Mouse (Mus musculus) Patski (cell line): ENCODE measurements around the gene Tmem130. TPM values are rescaled to one million over a fixed set of nuclear protein-coding genes. Genes with fewer than 3 reads are reported as not detected.
A peak's percentile ranks its signal among the peaks of the same experiment; 100 is the strongest.
"Not testable (repeated sequence)": the region's sequence is repeated elsewhere in the genome, so short reads cannot be mapped to it uniquely, and the experiment has no call there.

Experiments used
- ATAC-seq: fragments of 100-300 bp; one replicate; pipeline ENCODE4 v1.8.0; 2021
- CTCF ChIA-PET: fragments of 350-600 bp; sonication (Branson Sonifier 250); formaldehyde crosslinking; loops from one replicate; lab custom pipeline; 2022; ENCODE audit warnings: inconsistent platforms; lab: Charles Lee
- POLR2A ChIA-PET: fragments of 350-600 bp; sonication (Branson Sonifier 250); formaldehyde crosslinking; loops from one replicate; lab custom pipeline; 2022; ENCODE audit warnings: antibody characterized with exemption, inconsistent platforms; lab: Charles Lee
- DNase-seq: peaks from one replicate; pipeline ENCODE4 v3.0.0-alpha.2; 2011; ENCODE audit warnings: low read depth, low spot score
- H3K27me3 ChIP-seq: fragments of 371-371 bp; one replicate; pipeline ENCODE4 v1.5.1; 2021
- CTCF ChIP-seq: fragments of 100-300 bp; IDR thresholded peaks from one replicate; pipeline ENCODE4 v1.5.1; 2021
- in situ Hi-C: fragments of 300-500 bp; cut with MboI; formaldehyde crosslinking; loops from 3 replicates; pipeline ENCODE4 v1.11.1; 2018; ENCODE audit warnings: low pct_unique_long_range_greater_than_20kb, mixed read lengths
- polyA plus RNA-seq: library from polyadenylated mRNA; unstranded; gene quantifications from one replicate; pipeline ENCODE4 v1.2.3, GENCODE M21; 2021

Tmem130 gene
- polyA plus RNA-seq, 1 experiment from 2014 or later, result 0.09 TPM

GRCm38 (mm10) chr5:144769067-144769482 lies 7.5 kb upstream of the Tmem130 start:
- in situ Hi-C loops, result no loop called here
- no peak for TF ChIP-seq CTCF
- CTCF ChIA-PET, result interaction anchor here (0.6 to 2.1 kb wide), 9 partner anchors 8 to 647 kb away, joined by 3 to 17 read pairs (median 6); no protein-coding TSS in a partner anchor
- ATAC-seq, result peak; percentile 9
- peaks cover 4% of the 10 kb centered on the region for H3K27me3 ChIP-seq
- no peak for DNase-seq
- POLR2A ChIA-PET, result no interaction called here

DNA sequence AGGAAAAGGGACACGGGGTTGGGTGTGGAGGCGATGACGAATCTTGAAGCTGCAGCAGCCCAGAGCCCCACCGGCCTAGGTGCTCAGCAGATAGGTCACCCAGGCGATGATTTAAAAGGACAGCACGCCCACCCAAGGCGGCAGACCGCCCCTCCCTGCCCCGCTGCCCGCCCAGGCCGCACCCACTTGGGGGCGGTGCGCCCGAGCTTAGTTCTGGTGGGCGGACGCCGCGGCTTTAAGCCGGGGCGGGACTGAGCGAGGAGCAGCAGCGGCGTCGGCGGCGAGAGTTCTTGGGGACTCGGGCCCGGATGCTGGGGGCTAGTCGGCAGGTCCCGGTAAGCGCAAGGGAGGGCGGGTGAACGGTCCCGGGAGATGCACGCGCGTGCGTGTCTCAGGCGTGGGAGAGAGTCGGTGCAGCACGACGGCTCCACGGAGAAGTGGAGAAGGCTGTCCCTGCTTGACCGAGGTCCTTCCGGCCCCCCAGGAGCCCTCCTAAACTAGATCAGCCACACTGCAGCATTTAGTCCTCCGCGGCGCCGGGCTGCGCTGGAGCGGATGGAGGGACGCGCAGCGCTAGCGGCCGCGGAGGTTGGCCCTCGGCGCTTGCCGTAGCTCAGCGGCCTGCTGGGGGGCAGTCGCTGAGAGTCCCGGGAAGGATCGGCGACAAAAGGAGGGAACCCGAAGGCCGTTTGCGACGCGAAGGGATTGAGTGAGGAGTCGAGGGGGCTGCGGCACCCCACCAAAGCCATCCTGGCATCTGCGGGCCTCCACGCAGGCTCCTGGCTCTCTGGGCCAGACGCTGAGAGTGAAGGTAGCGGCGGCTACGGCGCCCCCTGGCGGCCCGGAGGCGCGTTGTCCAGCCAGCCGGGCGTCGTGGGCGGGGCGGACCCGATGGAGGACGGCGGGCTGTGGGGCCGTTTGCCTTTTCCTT lies 6.6 kb upstream of the Tmem130 start:
- peak; percentile 100 for TF ChIP-seq CTCF
- ChIA-PET CTCF (interaction anchor here (1.0 to 2.1 kb wide), 8 partner anchors 9 to 646 kb away, joined by 3 to 17 read pairs (median 6); no protein-coding TSS in a partner anchor), POLR2A (interaction anchor here (1.4 kb wide), 1 partner anchor 15 kb away, joined by 3 read pairs; no protein-coding TSS in a partner anchor)
- DNase-seq (peak; percentile 82), ATAC-seq (peak; percentile 95)
- peaks cover 7% of the 10 kb centered on the region for H3K27me3 ChIP-seq
- in situ Hi-C loops, result no loop called here

GRCm38 (mm10) chr5:144767106-144767798 lies 5.6 kb upstream of the Tmem130 start, which contains the start of gene Trrap:
Gene Trrap (plus strand): TSS chr5:144767732.
- ATAC-seq, in situ Hi-C loops, H3K27me3 ChIP-seq, DNase-seq: not testable (repeated sequence)
- CTCF ChIA-PET, result interaction anchor here (1.5 to 2.1 kb wide), 3 partner anchors 10 to 19 kb away, joined by 3 to 11 read pairs (median 6); no protein-coding TSS in a partner anchor
- POLR2A ChIA-PET, result interaction anchor here (1.4 kb wide), 1 partner anchor 16 kb away, joined by 3 read pairs; no protein-coding TSS in a partner anchor

DNA sequence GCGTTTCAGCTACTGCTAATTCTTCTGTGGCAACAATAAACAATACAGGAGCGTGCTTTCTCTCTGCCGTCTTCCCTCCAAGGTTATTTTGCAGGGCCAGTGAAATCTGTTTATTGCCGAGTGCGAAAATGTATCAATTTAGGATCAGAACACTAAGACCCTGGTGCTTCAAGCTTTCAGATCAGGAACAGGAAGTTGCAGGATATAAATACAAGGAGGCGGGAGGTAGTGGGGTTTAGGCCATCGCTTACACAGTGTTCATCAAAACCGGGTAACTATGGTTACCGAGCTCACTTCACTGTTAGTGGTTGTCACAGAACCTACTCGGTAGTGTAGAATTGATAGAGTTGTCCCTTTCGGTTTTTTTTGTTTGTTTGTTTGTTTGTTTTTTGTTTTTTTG lies 5.0 kb upstream of the Tmem130 start:
- CTCF ChIA-PET, result interaction anchor here (1.5 kb wide), 1 partner anchor 14 kb away, joined by 3 read pairs; no protein-coding TSS in a partner anchor
- H3K27me3 ChIP-seq, result peaks cover 12% of the 10 kb centered on the region
- ATAC-seq, result no peak
- DNase-seq, result no peak
- POLR2A ChIA-PET, result interaction anchor here (0.6 kb wide), 1 partner anchor 187 kb away, joined by 3 read pairs; no protein-coding TSS in a partner anchor
- no peak for TF ChIP-seq CTCF
- in situ Hi-C loops, result no loop called here

GRCm38 (mm10) chr5:144766026-144766425 lies 4.4 kb upstream of the Tmem130 start:
- no peak for DNase-seq
- in situ Hi-C loops, result no loop called here
- TF ChIP-seq CTCF, result no peak
- peaks cover 17% of the 10 kb centered on the region for H3K27me3 ChIP-seq
- ChIA-PET POLR2A (interaction anchor here (0.6 kb wide), 1 partner anchor 188 kb away, joined by 3 read pairs; no protein-coding TSS in a partner anchor), CTCF (interaction anchor here (1.5 kb wide), 1 partner anchor 13 kb away, joined by 3 read pairs; no protein-coding TSS in a partner anchor)
- ATAC-seq, result no peak

GRCm38 (mm10) chr5:144758422-144758821 lies 3.2 kb downstream of the Tmem130 start:
- ChIA-PET POLR2A (no interaction called here), CTCF (interaction anchor here (2.8 kb wide), 1 partner anchor 10 kb away, joined by 11 read pairs; the partner anchor contains the start of gene Trrap)
- no peak for TF ChIP-seq CTCF
- in situ Hi-C loops, result no loop called here
- DNase-seq (no peak), ATAC-seq (no peak)
- peaks cover 13% of the 10 kb centered on the region for H3K27me3 ChIP-seq

DNA sequence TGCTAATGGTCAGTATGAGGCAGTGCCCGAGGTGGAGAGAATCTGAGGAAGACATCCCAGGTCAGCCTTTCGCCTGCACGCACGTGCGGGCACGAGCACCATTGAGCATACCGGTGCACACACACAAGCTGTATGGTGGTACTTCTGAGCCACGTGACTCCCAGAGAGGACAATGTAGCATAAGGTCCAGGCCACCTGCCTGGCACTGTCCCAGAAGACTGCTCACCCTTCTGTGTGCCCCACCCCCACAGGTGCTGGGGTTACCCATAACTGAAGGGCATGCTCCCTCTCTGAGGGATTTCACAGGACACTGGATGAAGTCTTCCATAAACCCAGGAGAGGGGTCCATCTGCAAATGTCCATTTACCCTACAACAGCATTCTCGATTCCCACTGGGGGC lies 4.2 kb downstream of the Tmem130 start:
- POLR2A ChIA-PET, result no interaction called here
- CTCF ChIA-PET, result interaction anchor here (2.8 kb wide), 1 partner anchor 11 kb away, joined by 11 read pairs; the partner anchor contains the start of gene Trrap
- no peak for TF ChIP-seq CTCF
- in situ Hi-C loops, result no loop called here
- no peak for DNase-seq
- no peak for ATAC-seq
- H3K27me3 ChIP-seq, result peaks cover 9% of the 10 kb centered on the region

DNA sequence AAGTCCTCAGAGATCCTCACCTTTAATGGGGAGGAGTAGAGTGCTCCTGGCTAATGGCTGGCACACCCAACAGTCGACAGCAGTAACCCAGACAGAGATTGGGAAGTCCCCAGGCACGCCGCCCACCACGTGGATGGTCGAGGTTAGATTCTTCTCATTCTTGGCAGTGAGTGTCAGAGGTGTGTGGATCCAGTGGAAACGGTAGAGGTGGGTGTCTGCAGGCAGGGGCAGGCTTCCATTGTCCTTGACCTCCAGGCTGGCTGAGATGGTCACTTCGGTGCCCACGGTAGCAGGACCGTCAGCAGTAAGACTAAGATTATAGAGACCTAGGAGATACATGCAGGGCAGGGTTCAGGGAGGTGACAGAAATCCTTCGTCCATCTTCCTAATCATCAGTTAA lies 6.4 kb downstream of the Tmem130 start:
- DNase-seq (no peak), ATAC-seq (no peak)
- TF ChIP-seq CTCF, result no peak
- in situ Hi-C loops, result no loop called here
- H3K27me3 ChIP-seq, result no peaks in the 10 kb centered on the region
- ChIA-PET CTCF (interaction anchor here (1.0 kb wide), 1 partner anchor 14 kb away, joined by 4 read pairs; no protein-coding TSS in a partner anchor), POLR2A (no interaction called here)

- CTCF ChIA-PET, result interaction anchor here (1.0 to 1.3 kb wide), 2 partner anchors 10 to 13 kb away, joined by 3 to 6 read pairs; no protein-coding TSS in a partner anchor
- ATAC-seq (no peak), DNase-seq (no peak)
- POLR2A ChIA-PET, result interaction anchor here (0.6 kb wide), 1 partner anchor 11 kb away, joined by 6 read pairs; no protein-coding TSS in a partner anchor
- H3K27me3 ChIP-seq, result no peaks in the 10 kb centered on the region
- TF ChIP-seq CTCF, result peak; percentile 65
- in situ Hi-C loops, result no loop called here
Measured at GRCm38 (mm10) chr5:144753041-144753440, 8.6 kb downstream of the Tmem130 start.
